18 mouse cellular contexts compared by ENCODE assay signal in the genomic region with DNA sequence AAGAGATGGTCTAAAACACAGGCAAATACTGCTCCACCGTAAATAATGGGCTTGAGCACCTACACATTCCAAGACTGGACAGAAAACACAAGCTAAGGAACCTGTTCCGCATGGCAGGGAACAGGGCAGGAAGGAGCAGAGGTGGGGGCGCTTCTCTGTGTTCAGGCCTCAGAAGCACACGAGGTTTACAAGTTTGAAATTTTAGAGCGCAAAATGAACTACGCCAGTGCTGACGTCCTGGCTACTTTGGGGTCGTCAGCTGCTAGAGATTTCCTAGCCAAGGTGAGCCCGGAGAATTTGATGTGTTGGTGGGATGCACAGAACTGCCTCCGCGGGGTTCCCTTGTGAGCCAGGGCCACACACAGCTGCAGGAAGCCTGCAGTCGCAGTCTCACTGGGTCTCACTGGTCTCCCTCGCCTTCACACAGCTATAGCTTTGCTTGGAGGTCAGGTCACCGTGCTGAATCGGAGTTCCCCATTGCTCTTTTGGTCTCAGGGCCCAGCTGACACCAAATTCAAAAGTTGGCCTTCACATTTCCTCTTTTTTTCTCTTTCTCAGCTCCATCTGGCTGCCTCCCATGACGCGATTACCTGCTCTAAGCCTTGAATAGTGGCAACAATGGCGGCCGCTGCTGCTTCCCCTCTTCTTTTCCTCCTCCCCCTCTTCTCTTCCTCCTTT. TPM values are rescaled to one million over a fixed set of nuclear protein-coding genes. Genes with fewer than 3 reads are reported as not detected.
DNase-seq lines count a peak whose midpoint lies in the region; ATAC-seq and TF ChIP-seq lines count a peak whose summit lies in the region.
"Had no signal": no experiment of that assay in that cellular context is flagged by ENCODE, and none has a peak within 500 bp of the region (broad histone marks: within the 10 kb centered on the region; RNA-seq: fewer than 3 reads in every experiment).

No protein-coding gene starts in this region.

- no peak overlapping the region for H3K9ac ChIP-seq in liver, embryonic 12.5 days
- 0 out of 2 replicates have a peak overlapping the region, but pooled peaks have one; percentile 13 for H3K9ac ChIP-seq in ES-Bruce4 (ENCODE audit: low read depth, poor library complexity, severe bottlenecking)
- no peak overlapping the region for H3K9ac ChIP-seq in midbrain, embryonic 15.5 days
- H3K9ac ChIP-seq: embryonic facial prominence, embryonic 15.5 days; hindbrain, embryonic 13.5 days had no signal

- DNase-seq in liver: no peak
- DNase-seq in spleen, adult 2 months (ENCODE audit: low read depth in 1 of 2, low spot score in 2 of 2): peak; percentile 55 to 64
- no peak for DNase-seq in testis, postnatal 10 days (ENCODE audit: low spot score)
- DNase-seq: cerebellum, postnatal 25 days; gastrocnemius, postnatal 36 days; lung, postnatal 14 days; right cerebral cortex, postnatal 14 days had no signal

- no peak overlapping the region for H3K4me3 ChIP-seq in liver, embryonic 12.5 days
- H3K4me3 ChIP-seq in ES-Bruce4 (ENCODE audit: low read depth, low read length): peak overlapping the region; percentile 4; the same call in 1 of the 2 replicates
- peak overlapping the region; percentile 24; the same call in 1 of the 2 replicates for H3K4me3 ChIP-seq in spleen, adult 2 months (ENCODE audit: extremely low read depth, insufficient read depth, insufficient read length)
- H3K4me3 ChIP-seq in midbrain, embryonic 15.5 days: no peak overlapping the region
- H3K4me3 ChIP-seq: embryonic facial prominence, embryonic 15.5 days; hindbrain, embryonic 13.5 days had no signal

- no peak overlapping the region for H3K4me2 ChIP-seq in liver, embryonic 12.5 days
- H3K4me2 ChIP-seq in midbrain, embryonic 15.5 days: no peak overlapping the region
- H3K4me2 ChIP-seq: embryonic facial prominence, embryonic 15.5 days; hindbrain, embryonic 13.5 days had no signal

- no peak for TF ChIP-seq POLR2A in ES-Bruce4 (IDR thresholded peaks at IDR 0.05; ENCODE audit: insufficient read depth, low read length)
- TF ChIP-seq POLR2A in spleen, adult 2 months (IDR thresholded peaks at IDR 0.05; ENCODE audit: low read depth, low read length): no peak

- TF ChIP-seq CTCF in ES-Bruce4 (IDR thresholded peaks at IDR 0.05; ENCODE audit: low read depth, low read length): no peak
- TF ChIP-seq CTCF in spleen, adult 2 months (IDR thresholded peaks at IDR 0.05; ENCODE audit: extremely low read depth, insufficient read depth, insufficient read length, insufficient replicate concordance): no peak

- H3K4me1 ChIP-seq in liver, embryonic 12.5 days: peaks cover 10% of the 10 kb centered on the region; the same call in 1 of the 2 replicates
- H3K4me1 ChIP-seq in ES-Bruce4 (ENCODE audit: control insufficient read depth, insufficient read depth, low read length): peaks cover 3% of the 10 kb centered on the region
- peaks cover 11% of the 10 kb centered on the region; the same call in 1 of the 2 replicates for H3K4me1 ChIP-seq in spleen, adult 2 months (ENCODE audit: control insufficient read depth, insufficient read depth, insufficient read length)
- no peaks in the 10 kb centered on the region for H3K4me1 ChIP-seq in midbrain, embryonic 15.5 days
- H3K4me1 ChIP-seq: embryonic facial prominence, embryonic 15.5 days; hindbrain, embryonic 13.5 days had no signal

- H3K9me3 ChIP-seq in liver, embryonic 12.5 days (replicated peaks): 0 out of 2 replicates have a peak, but pooled peaks cover 3% of the 10 kb centered on the region
- no peaks in the 10 kb centered on the region for H3K9me3 ChIP-seq in ES-Bruce4 (replicated peaks; ENCODE audit: control insufficient read depth, insufficient read depth, low read length, poor library complexity, severe bottlenecking)
- H3K9me3 ChIP-seq in midbrain, embryonic 15.5 days: no peaks in the 10 kb centered on the region
- H3K9me3 ChIP-seq: embryonic facial prominence, embryonic 15.5 days; hindbrain, embryonic 13.5 days had no signal

- ATAC-seq in liver, embryonic 12.5 days: no peak
- peak; percentile 34 to 80; a peak in 2 of 4 replicates for ATAC-seq in hematopoietic stem cell, adult 5-6 weeks (replicated peaks in 1 of 2; ENCODE audit: insufficient read depth in 1 of 2, low FRiP score in 2 of 2, low TSS enrichment in 1 of 2, low read depth in 1 of 2, poor library complexity in 2 of 2, severe bottlenecking in 2 of 2)
- ATAC-seq in midbrain, embryonic 15.5 days (replicated peaks): no peak
- ATAC-seq: forebrain, embryonic 16.5 days; intestine, postnatal 0 days; midbrain, embryonic 16.5 days had no signal

- H3K27ac ChIP-seq in liver, embryonic 12.5 days: 0 out of 2 replicates have a peak overlapping the region, but pooled peaks have one; percentile 6
- no peak overlapping the region for H3K27ac ChIP-seq in ES-Bruce4 (ENCODE audit: insufficient read depth, low read length)
- peak overlapping the region; percentile 61 for H3K27ac ChIP-seq in spleen, adult 2 months (ENCODE audit: insufficient read depth, low read length)
- no peak overlapping the region for H3K27ac ChIP-seq in midbrain, embryonic 15.5 days
- H3K27ac ChIP-seq: embryonic facial prominence, embryonic 15.5 days; hindbrain, embryonic 13.5 days; stomach, postnatal 0 days had no signal

- no peak for TF ChIP-seq EP300 in ES-Bruce4 (IDR thresholded peaks at IDR 0.05; ENCODE audit: insufficient read depth, low read depth, low read length)

- peaks cover 28% of the 10 kb centered on the region; the same call in 1 of the 2 replicates for H3K36me3 ChIP-seq in liver, embryonic 12.5 days
- H3K36me3 ChIP-seq in ES-Bruce4 (ENCODE audit: control insufficient read depth, insufficient read depth, low read length, poor library complexity, severe bottlenecking): no peaks in the 10 kb centered on the region
- no peaks in the 10 kb centered on the region for H3K36me3 ChIP-seq in spleen, adult 2 months (ENCODE audit: control insufficient read depth, insufficient read depth, low read length)
- H3K36me3 ChIP-seq in midbrain, embryonic 15.5 days (replicated peaks): peaks cover 5% of the 10 kb centered on the region; the same call in 1 of the 2 replicates

- 44% methylated on average over 19 of the region's 19 CpGs for WGBS in liver, embryonic 12.5 days (ENCODE audit: insufficient replicate concordance)
- WGBS in spleen, adult 2 months: 36% methylated on average over 19 of the region's 19 CpGs
- WGBS in midbrain, embryonic 15.5 days: 53% methylated on average over 19 of the region's 19 CpGs

- no peaks in the 10 kb centered on the region for H3K27me3 ChIP-seq in liver, embryonic 12.5 days (replicated peaks)
- H3K27me3 ChIP-seq in ES-Bruce4 (ENCODE audit: control insufficient read depth, insufficient read depth, low read length, poor library complexity, severe bottlenecking): no peaks in the 10 kb centered on the region
- no peaks in the 10 kb centered on the region for H3K27me3 ChIP-seq in spleen, adult 2 months (ENCODE audit: control insufficient read depth, insufficient read depth, low read length)
- H3K27me3 ChIP-seq in midbrain, embryonic 15.5 days (replicated peaks): no peaks in the 10 kb centered on the region
- H3K27me3 ChIP-seq: embryonic facial prominence, embryonic 15.5 days; hindbrain, embryonic 13.5 days had no signal

RNA-seq across cellular contexts. Expression of gene Borcs7, which starts 8.3 kb away (rescaled TPM):
- polyA plus RNA-seq in liver, embryonic 12.5 days (2016; fragmentation: Nextera tagmentation; extraction: Ambion mirVana): 7.4 and 7.7 TPM in 2 replicates
- polyA plus RNA-seq in ES-Bruce4 (2011; ENCODE audit: insufficient read depth, insufficient read length, low read depth, missing spikeins): 2.5 and 3.6 TPM in 2 replicates
- 5.9 and 7.6 TPM in 2 replicates for total RNA-seq in hematopoietic stem cell, adult 5-6 weeks (2017)
- polyA plus RNA-seq in spleen, adult 2 months (2012; rRNA removed): 2.3 and 2.4 TPM in 2 replicates
- polyA plus RNA-seq in midbrain, embryonic 15.5 days (2015; fragmentation: Nextera tagmentation; extraction: Ambion mirVana): 22.4 and 24.1 TPM in 2 replicates

RNA-seq across cellular contexts. Expression of gene As3mt, which starts 9.3 kb away (rescaled TPM):
- polyA plus RNA-seq in liver, embryonic 12.5 days (2016; fragmentation: Nextera tagmentation; extraction: Ambion mirVana): 18.5 and 20.1 TPM in 2 replicates
- 2.6 and 2.9 TPM in 2 replicates for polyA plus RNA-seq in ES-Bruce4 (2011; ENCODE audit: insufficient read depth, insufficient read length, low read depth, missing spikeins)
- total RNA-seq in hematopoietic stem cell, adult 5-6 weeks (2017): 62.6 and 67.5 TPM in 2 replicates
- 5.6 and 6.0 TPM in 2 replicates for polyA plus RNA-seq in spleen, adult 2 months (2012; rRNA removed)
- polyA plus RNA-seq in midbrain, embryonic 15.5 days (2015; fragmentation: Nextera tagmentation; extraction: Ambion mirVana): 33.9 and 38.2 TPM in 2 replicates

RNA-seq across cellular contexts. Expression of gene Cyp17a1, which starts 25.0 kb away (rescaled TPM):
- polyA plus RNA-seq in liver, embryonic 12.5 days (2016; fragmentation: Nextera tagmentation; extraction: Ambion mirVana): 0.06 TPM in 1 of 2 replicates, not detected in the other
- not detected in 2 replicates for polyA plus RNA-seq in ES-Bruce4 (2011; ENCODE audit: insufficient read depth, insufficient read length, low read depth, missing spikeins)
- total RNA-seq in hematopoietic stem cell, adult 5-6 weeks (2017): not detected in 2 replicates
- polyA plus RNA-seq in spleen, adult 2 months (2012; rRNA removed): 0.12 and 0.14 TPM in 2 replicates
- not detected in 2 replicates for polyA plus RNA-seq in midbrain, embryonic 15.5 days (2015; fragmentation: Nextera tagmentation; extraction: Ambion mirVana)
- total RNA-seq: gastrocnemius, postnatal 36 days; left cerebral cortex, adult 8-10 months had no signal
- polyA plus RNA-seq: hindbrain, embryonic 13.5 days; intestine, postnatal 0 days; midbrain, embryonic 16.5 days; stomach, postnatal 0 days had no signal

Comparison
In these comparisons a context has a peak if more than half of its experiments do, and no peak if none do; other contexts are left out.
1. ATAC-seq: peak in hematopoietic stem cell, adult 5-6 weeks (2 of 2); none in liver, embryonic 12.5 days (single experiment) and midbrain, embryonic 15.5 days (single experiment).
2. H3K27ac ChIP-seq: peak in liver, embryonic 12.5 days (single experiment) and spleen, adult 2 months (single experiment); none in ES-Bruce4 (single experiment) and midbrain, embryonic 15.5 days (single experiment).
3. H3K4me3 ChIP-seq: peak in ES-Bruce4 (single experiment) and spleen, adult 2 months (single experiment); none in liver, embryonic 12.5 days (single experiment) and midbrain, embryonic 15.5 days (single experiment).
4. DNase-seq: peak in spleen, adult 2 months (2 of 2); none in liver (single experiment) and testis, postnatal 10 days (single experiment).